Mouse (Mus musculus): ENCODE measurements around the gene Ifi35. TPM values are rescaled to one million over a fixed set of nuclear protein-coding genes. Genes with fewer than 3 reads are reported as not detected.
A peak's percentile ranks its signal among the peaks of the same experiment; 100 is the strongest.
"Not testable (repeated sequence)": the region's sequence is repeated elsewhere in the genome, so short reads cannot be mapped to it uniquely, and the experiment has no call there.

Ifi35 gene
- total RNA-seq, 2 experiments from 2014 or later: 39.8 to 47.4 TPM

- no peak for ATAC-seq (replicated peaks; ENCODE audit: low FRiP score, poor library complexity, severe bottlenecking)
Observed at GRCm38 (mm10) chr11:101446319-101446718, 1.9 kb upstream of the Ifi35 start.

- ATAC-seq (replicated peaks; ENCODE audit: low FRiP score, poor library complexity, severe bottlenecking): not testable (repeated sequence)
Observed at GRCm38 (mm10) chr11:101446860-101447259, 1.3 kb upstream of the Ifi35 start.

GRCm38 (mm10) chr11:101447786-101448185 lies 421 bp upstream of the Ifi35 start:
- no peak for ATAC-seq (replicated peaks; ENCODE audit: low FRiP score, poor library complexity, severe bottlenecking)

GRCm38 (mm10) chr11:101448899-101449298 lies 692 bp downstream of the Ifi35 start:
- peak; percentile 52 for ATAC-seq (replicated peaks; ENCODE audit: low FRiP score, poor library complexity, severe bottlenecking)

GRCm38 (mm10) chr11:101449596-101449995 lies 1.4 kb downstream of the Ifi35 start:
- ATAC-seq (replicated peaks; ENCODE audit: low FRiP score, poor library complexity, severe bottlenecking): not testable (repeated sequence)

DNA sequence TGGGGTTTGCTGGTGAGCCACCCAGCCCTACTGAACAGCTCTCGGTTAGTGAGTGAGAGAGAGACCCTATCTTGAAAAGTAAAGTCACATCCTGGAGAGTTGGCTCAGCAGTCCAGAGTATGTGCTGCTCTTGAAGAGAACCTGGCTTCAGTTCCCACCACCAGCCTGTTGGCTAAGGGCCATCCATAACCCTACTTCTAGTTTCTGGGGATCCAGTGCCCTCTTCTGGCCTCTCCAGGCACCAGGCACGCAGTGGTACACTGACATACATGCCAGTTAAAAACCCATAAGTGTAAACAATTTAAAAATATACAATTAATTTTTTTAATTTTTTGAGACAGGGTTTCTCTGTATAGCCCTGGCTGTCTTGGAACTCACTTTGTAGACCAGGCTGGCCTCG lies 2.2 kb downstream of the Ifi35 start:
- ATAC-seq (replicated peaks; ENCODE audit: low FRiP score, poor library complexity, severe bottlenecking): no peak

DNA sequence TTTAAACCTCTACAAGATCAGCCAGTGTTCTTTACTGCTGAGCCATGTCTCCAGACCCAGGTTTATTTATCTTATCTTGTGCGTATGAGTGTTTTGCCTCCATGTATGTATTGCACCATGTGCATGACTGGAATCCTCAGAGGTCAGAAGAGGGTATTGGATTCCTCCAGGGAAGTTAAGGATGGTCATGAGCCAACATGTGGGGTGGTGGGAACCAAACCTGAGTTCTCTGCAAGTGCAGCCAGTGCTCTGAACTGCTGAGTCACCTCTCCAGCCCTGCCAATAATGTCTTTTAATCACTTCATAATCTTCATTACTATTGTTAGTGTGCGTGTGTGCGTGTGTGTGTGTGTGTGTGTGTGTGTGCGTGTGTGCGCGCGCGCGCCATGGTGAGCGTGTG lies 3.3 kb downstream of the Ifi35 start:
- ATAC-seq (replicated peaks; ENCODE audit: low FRiP score, poor library complexity, severe bottlenecking): no peak

DNA sequence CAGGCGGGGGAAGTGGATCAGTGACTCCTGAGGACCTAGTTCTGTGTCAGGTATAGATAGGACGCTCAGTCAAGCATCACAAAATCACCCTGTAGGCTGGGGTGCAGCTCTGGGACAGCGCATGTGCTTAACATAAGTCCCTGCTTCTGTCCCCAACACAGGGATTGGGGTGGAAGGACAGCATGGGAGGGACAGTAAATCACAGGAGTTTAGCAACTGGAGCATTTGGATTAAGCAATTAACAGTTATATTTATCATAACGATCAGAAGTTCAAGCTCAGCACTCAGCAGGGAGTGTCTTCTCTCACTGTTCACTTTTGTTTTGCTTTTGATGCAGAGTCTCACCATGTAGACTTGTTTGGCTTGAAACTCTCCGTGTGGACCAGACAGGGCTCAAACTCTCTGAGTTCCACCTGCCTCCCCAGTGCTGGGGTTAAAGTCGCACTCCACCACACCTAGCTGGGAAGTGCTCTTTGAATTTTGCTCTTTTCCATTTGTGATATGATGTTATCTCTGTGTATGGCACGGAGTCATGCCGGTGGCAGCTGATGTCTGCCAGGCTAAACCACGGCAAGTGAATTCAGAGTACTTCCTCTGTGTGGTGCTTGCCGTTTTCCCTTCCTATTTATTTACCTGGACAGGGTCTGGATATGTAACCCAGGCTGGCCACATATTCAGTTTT lies 4.0 kb downstream of the Ifi35 start:
- ATAC-seq (replicated peaks; ENCODE audit: low FRiP score, poor library complexity, severe bottlenecking): no peak

DNA sequence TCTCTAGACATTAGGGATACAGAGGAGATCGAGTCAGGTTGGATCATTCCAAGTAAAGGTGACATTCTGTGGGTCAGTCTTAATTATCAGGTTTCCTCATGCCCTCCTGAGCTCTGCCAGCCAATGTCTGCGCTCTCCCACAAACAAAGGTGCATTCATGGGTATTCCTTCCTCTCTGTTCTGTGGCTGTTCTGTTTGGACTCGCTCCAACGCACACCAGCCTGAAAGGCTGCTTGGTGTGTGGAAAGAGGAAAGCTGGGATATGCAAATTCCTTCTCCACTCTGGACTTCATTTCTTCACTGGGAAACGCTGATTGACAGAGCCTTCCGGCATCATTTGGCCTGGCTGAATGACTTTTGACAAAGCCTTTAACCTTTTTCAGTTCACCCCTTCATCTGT lies 6.5 kb downstream of the Ifi35 start:
- no peak for ATAC-seq (replicated peaks; ENCODE audit: low FRiP score, poor library complexity, severe bottlenecking)

- ATAC-seq (replicated peaks; ENCODE audit: low FRiP score, poor library complexity, severe bottlenecking): no peak
Observed at GRCm38 (mm10) chr11:101455627-101456026, 7.4 kb downstream of the Ifi35 start.

GRCm38 (mm10) chr11:101457631-101458030 lies 9.4 kb downstream of the Ifi35 start:
- no peak for ATAC-seq (replicated peaks; ENCODE audit: low FRiP score, poor library complexity, severe bottlenecking)

- ATAC-seq (replicated peaks; ENCODE audit: low FRiP score, poor library complexity, severe bottlenecking): no peak
Observed at GRCm38 (mm10) chr11:101458217-101458616, 10.0 kb downstream of the Ifi35 start.

DNA sequence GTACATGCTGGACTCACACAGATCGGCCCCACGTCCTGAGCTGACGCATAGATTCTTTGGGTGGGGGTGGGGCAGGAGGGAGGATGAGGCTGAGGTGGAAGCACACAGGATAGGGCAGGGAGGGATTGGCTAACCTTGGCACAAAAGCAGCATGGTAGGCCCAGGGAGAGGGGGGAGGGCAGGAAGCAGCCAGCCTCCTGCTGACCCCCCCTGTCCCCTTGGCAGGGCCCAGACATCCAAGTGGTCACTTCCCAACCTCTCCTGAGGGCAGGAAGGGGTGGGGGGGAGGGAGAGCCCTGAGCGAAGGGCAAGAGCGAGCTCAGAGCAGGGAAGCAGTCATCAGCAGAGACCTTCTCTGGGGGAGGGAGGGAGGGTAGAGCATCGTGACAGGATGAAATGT lies 11.5 kb downstream of the Ifi35 start:
- no peak for ATAC-seq (replicated peaks; ENCODE audit: low FRiP score, poor library complexity, severe bottlenecking)

DNA sequence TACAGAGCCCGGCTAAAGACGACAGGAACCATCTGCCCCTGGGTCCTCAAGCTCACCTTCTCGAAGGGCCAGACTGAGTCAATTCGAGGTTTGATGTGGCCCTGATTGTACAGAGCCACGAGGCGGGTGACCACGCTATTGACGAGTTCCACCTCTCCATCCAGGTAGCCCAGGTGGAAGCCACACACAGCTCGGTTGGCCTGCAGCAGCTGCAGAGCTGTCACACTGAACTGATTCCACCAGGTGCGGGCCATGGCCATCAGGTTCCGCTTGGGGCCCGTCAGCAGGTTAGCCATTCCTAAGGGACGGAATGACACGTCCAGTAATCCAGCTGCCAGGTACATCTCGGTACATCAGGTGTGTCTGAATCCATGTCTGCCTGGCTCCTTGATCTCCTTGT lies 12.1 kb downstream of the Ifi35 start:
- ATAC-seq (replicated peaks; ENCODE audit: low FRiP score, poor library complexity, severe bottlenecking): no peak

DNA sequence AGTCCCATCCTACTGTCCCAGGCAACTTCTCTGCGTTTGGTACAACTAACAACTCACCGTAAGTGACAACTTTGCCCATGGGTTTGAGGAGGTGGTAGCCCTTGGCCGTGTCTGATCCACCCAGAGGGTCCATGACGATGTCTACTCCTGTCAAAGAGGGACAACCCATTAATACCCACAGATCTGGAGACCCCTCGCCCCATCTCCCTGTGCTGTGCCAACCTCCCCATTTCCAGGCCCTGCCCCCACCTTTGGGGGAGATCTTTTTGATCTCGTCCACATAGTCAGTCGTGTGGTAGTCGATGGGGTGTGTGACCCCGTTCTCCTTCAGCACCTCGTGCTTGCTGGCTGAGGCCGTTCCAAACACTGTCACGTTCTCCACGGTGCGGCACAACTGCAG lies 13.9 kb downstream of the Ifi35 start:
- ATAC-seq (replicated peaks; ENCODE audit: low FRiP score, poor library complexity, severe bottlenecking): no peak

DNA sequence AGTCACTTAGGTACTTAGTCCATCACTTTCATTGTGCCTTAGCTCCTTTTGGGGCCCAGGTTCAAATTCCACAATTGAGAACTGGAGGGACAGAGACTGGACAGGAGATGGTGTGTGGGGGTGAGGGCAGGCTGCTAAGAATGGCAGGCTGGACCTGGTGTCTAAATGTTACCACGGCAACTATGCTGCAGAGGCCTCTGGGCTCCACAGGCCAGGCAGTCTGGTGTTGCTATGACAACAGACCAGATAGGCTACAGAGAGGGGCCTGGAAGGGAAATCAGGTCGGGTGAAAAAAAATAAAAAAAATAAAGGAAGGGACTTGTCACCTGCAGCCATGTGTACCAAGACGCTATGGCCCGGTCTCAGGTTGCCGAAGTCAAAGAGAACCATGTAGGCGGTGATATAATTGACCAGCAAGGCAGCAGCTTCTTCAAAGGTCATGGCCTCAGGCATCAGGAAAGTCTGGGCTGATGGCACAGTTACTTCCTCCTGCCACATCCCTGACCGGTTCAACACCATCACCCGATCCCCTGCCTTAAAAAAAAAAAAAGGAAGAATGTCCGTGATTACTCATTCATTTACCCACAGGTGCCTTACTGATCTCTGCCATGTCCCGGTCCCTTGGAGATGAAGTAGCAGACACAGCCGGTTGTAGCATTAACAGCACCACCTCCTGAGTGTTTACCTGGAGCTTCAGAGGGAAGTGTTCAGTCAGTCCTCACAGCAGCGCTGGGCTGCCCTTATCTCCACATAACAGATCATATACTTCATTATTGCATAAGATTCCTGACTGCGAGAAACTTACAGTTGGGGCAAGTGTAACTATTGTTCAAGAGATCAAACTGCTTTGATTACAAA lies 14.6 kb downstream of the Ifi35 start:
- ATAC-seq (replicated peaks; ENCODE audit: low FRiP score, poor library complexity, severe bottlenecking): no peak

GRCm38 (mm10) chr11:101464211-101465100 lies 16.2 kb downstream of the Ifi35 start, which contains the start of gene Rnd2:
Rnd2 (plus strand) TSS chr11:101464999.
- no peak for ATAC-seq (replicated peaks; ENCODE audit: low FRiP score, poor library complexity, severe bottlenecking)

GRCm38 (mm10) chr11:101465101-101465868 lies 17.1 kb downstream of the Ifi35 start:
- no peak for ATAC-seq (replicated peaks; ENCODE audit: low FRiP score, poor library complexity, severe bottlenecking)

- peak; percentile 66 for ATAC-seq (replicated peaks; ENCODE audit: low FRiP score, poor library complexity, severe bottlenecking)
Observed at GRCm38 (mm10) chr11:101465869-101466551, 17.8 kb downstream of the Ifi35 start, which contains the start of gene Vat1. Vat1 (minus strand) TSS chr11:101466230.

All from erythroid progenitor cell, adult 5-6 weeks (primary cell).